Mouse (Mus musculus) kidney, postnatal 36 days (tissue): ENCODE results near the gene Rhbg.

Experiments
- DNase-seq, 2 experiments: peaks; one replicate each; pipeline ENCODE4 v3.0.0; 2021 to 2022; ENCODE audit warnings: mixed read lengths in 2 of 2

Rhbg gene

GRCm38 (mm10) chr3:88206901-88207371, 47.6 kb downstream of the Rhbg start:
- no peak for DNase-seq

DNA sequence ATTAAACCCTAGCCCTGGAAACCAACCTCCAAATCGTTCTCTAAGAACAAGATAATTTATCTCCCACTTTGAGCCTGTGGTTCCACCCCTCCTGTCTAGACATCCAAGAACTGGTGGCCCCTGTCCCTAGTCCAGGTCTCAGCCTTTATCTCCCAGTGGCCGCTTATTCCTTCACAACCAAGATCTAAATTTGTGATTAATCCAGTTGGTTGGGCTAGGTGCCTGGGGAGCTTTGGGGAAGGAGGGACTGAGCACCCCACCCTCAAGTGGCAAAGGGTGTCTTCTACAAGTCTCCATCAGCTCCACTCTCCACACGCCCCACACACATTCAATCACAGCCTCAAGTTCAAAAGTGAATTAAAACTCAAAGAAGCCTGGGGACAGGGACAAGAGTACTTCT, 48.0 kb downstream of the Rhbg start:
- DNase-seq, result no peak

DNA sequence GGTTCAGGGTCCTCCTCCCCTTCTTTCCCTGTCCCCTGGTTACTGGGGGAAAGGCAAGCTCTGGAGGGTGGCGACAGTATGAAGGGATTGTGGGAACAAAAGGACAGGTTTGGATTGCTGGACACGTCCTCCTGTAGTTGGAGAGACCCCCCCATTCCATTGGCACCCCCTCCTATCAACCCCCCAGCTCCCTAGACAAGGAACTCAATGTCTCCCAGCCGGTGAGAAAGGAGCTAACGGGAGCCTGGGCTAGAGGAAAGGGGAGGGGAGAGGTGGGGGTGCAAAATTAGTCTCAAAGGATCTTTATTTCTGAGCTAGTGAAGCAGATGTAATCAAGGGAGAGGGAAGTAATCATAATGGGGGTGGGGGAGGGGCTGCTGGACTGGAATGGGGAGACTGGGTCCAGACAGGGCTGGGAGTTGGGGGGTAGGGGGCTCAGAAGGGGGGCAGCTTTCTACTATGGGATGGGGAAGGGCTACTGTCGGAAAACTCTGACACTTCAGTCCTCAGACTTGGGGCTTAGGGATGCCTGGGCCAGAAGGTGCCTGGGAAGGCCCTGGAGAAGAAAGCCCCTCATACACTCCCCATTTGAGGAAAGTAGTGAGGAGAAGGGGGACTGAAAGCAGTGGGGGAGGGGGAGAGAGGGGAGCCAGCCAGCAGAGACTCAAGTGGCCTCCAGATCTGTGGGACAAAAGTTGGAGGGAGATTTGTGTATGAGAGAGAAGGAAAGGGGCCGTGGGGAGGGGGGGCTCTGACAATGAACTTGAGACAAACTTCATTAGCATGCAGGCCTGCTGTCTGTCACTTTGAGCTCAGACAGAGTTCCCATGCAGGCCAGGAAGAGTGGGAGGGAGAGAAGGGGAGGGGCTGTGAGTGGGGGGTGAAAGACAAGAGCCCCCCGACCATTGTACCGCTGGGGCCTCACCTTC, 48.7 kb downstream of the Rhbg start:
- DNase-seq, result no peak

- DNase-seq, result no peak
These were observed 49.3 kb downstream of the Rhbg start for GRCm38 (mm10) chr3:88205176-88205562.

GRCm38 (mm10) chr3:88204751-88205150, 49.8 kb downstream of the Rhbg start:
- DNase-seq, result no peak

DNA sequence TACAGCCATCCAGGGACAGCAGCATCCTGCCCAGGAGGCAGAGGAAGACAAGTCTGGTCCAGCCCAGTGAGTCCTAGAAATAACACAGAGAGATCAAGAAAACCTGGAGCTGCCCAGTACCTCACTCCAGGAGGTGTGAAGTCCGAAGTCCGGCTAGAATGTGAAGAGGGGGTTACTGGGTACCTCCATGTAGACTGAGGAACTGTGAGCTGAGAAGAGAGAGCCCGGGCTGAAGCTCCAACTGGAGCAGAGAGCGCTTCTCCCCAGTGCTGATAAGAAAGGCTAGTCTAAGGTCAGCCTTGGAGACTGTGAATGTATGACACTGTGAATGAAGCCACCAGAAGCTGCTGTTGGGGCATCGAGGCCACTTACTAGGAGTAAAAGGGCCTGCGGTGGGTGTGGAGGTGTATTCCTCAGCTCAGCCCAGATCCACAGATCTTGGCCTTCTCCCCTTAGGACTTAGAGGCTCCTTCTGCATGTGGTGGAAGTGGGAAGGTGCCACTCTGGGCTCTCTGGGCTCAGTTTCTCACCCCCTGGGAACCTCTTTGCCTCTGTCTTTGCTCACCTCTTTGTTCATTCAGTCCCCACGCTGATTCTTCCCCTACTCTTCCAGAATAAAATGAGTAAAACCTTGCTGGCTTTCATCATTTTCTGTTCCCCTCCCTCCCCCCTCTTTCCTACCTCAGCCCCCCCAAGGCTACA, 50.4 kb downstream of the Rhbg start:
- DNase-seq, result no peak

- DNase-seq, result no peak
These were observed 51.1 kb downstream of the Rhbg start for GRCm38 (mm10) chr3:88203456-88203855.

- no peak for DNase-seq
These were observed 51.5 kb downstream of the Rhbg start for GRCm38 (mm10) chr3:88202986-88203385.

- no peak for DNase-seq
These were observed 52.9 kb downstream of the Rhbg start for GRCm38 (mm10) chr3:88201640-88202039.

DNA sequence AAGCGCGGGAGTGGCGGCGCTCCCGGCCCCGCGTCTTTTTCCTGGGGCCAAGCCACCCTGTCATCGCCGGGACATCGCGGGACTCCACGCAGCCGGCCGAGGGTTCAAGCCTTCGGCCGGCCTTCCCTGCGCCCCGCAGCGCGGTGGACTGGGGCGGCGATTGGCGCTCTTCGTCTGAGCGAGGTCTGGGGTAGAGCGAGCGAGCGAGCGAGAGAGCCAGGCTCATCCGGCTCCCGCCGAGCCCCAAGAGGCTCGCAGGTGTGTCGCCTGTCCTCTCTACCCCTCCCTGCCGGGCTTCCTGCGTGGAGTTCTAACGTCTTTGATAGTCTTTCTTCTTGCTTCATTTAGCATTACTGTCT, 53.6 kb downstream of the Rhbg start:
- DNase-seq, result no peak

- DNase-seq, result peak in 1 of 2 experiments; percentile 24
These were observed 54.1 kb downstream of the Rhbg start for GRCm38 (mm10) chr3:88200161-88200971.

DNA sequence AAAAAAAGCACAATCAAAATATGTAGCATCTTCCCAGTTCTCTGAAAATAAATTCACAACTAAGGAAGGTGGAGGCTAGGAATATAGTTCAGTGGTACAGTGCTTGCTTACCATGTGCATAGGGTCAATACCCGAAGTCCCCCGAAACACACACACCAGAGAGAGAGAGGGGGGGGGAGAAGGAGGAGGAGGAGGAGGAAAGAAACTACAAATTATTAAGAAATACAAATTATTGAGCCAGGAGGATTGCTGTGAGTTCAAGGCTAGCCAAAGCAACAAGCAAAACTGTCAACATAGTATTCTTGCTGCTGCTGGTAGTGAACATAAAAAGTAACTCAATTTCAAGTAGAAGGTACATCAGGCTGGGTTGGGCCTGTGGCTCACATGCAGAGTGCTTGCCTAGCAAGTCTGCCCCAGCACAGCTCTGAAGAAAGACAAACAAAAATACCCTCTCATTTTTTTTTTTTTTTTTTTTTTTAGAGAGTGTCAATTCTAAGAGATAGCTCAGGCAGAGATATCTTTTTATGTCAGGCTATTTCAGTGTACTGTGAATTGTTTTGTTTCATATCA, 54.9 kb downstream of the Rhbg start:
- no peak for DNase-seq

GRCm38 (mm10) chr3:88198505-88199020, 55.9 kb downstream of the Rhbg start:
- DNase-seq, result no peak

DNA sequence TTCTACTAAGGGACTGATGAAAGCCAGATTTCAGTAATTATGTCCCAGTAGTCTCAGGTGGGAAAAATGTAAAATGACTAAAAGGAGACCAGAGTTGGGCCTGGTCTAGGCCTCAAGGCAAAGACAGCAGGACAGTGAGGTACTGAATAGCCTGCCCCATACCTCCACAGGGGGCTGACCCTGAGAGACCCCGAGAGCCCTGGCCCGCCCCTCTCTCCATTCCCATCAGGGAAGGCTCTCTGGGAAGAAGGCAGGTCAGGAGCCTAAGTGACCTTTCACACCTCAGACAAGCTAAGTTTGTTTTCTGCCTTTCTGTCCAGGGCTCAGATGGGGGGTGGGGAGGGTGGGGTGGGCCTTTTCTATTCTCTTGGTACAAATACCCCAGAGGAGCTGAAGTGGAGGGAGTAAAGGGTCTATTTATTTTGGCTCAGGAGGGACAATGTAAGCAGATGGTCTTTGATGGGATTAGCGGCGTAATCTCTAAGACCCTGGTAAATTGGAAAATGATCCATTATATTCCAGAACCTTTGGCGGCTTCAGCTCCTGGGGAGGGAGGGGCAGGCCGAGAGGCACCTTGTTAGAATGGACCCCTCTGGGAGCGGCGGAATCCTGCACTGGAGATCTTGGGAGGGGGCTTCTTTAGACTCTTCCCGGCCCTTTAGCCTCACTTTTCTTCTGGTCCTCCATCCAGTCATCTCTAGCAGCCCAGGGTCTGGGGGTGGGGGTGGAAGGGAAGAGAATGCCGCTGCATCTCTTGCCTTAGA, 56.6 kb downstream of the Rhbg start:
- DNase-seq, result no peak
